Mouse (Mus musculus) frontal cortex, postnatal 10 days (tissue): ENCODE data around the gene C1qc.

Experiments used
- DNase-seq, 2 experiments: peaks; one replicate each; pipeline ENCODE4 v3.0.0; 2022; ENCODE audit warnings: low spot score in 2 of 2, mixed read lengths in 1 of 2

The C1qc gene

DNA sequence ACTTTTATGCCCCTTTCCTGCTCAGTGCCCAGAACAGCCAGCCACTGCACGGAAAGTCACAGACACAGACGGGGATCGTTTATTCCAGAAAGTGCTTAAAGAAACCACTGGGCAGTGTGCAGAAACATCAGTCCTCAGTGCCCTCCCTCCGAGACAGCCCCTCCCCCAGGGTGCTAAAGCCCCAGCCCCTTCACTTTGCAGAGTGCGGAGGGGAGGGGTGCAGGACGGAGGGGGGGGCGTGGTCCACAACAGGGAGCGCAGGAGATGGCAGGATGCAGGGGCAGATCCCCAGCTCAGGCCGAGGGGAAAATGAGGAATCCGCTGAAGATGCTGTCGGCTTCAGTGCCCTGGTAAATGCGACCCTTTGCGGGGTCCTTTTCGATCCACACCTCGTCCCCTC, 3.0 kb upstream of the C1qc start:
- DNase-seq, result no peak

DNA sequence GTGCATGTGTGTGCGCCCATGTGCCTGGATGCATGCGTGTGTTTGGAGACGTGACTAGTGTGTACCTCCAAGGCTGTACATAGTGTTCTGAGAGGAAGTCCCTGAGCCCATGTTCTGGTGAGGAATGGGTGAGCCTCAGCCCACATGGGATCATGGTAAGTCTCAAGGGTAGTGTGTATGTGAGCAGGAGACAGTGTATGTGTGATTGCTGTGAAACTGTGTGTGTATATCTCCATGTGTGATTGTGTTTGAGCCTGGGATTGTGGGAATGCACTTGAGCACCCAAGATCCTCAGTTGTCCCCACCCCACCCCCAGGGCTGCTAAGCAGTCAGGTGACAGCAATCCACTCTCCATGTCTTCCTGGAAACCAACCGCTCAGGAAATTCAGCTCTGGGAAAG, 2.0 kb upstream of the C1qc start:
- no peak for DNase-seq

GRCm38 (mm10) chr4:136893691-136894543, 1.1 kb upstream of the C1qc start:
- peak in 1 of 2 experiments; percentile 68 for DNase-seq

GRCm38 (mm10) chr4:136892371-136892770, 494 bp downstream of the C1qc start:
- DNase-seq, result no peak

DNA sequence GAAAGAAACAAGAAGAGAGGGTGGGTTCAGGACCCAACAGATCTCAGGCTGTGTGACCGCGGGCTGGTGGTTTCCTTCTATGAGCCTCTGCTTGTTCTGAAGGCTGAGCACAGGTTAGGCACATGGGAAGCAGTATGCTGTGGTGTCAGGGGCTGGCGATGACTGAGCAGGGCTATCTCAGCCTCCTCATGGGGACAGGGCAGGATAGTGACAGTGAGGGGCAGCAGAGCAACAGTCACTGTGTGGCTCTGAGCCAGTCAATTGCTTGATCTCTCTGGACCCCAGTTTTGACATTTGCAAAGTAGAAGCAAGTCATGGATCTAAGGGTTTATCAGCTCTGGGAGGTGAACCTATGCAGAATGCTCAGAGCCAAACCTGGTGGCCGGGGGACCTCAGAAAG, 1.8 kb downstream of the C1qc start:
- no peak for DNase-seq

DNA sequence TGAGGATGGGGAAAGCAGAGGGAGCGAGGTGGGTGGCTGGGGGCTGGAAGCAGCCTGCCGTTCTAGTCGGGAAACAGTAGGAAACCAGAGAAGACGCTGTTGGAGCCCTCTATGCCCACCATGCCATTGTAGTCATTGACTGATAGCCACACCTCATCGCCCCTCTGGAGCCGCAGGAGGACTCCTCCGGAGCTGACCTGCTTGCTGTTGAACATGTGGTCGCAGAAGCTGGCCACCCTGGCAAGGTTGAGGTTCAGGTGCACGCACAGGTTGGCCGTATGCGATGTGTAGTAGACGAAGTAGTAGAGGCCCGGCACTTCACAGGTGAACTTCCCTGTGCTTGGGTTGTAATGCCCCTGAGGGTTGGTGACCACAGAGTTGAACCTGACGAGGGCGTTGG, 2.9 kb downstream of the C1qc start:
- DNase-seq, result no peak

DNA sequence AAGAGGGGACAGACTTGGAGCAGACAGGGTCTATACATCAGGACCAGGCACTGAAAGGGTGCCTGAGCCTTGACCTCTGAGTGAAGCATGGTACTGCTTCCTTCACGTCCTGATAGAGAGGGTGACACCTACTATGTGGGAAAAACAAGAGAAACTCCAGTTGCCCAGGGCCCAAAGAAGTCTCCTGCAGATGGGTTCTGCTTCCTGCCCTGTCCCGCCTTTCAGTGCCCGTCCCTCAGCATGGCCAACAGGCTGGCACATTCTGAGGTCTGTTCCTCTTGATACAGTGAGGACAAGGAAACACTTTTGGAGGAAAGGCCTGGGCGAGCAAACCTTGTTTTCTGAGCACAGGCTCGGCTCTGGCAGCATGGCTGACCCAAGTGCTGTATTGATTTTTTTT, 5.2 kb downstream of the C1qc start:
- DNase-seq, result no peak

DNA sequence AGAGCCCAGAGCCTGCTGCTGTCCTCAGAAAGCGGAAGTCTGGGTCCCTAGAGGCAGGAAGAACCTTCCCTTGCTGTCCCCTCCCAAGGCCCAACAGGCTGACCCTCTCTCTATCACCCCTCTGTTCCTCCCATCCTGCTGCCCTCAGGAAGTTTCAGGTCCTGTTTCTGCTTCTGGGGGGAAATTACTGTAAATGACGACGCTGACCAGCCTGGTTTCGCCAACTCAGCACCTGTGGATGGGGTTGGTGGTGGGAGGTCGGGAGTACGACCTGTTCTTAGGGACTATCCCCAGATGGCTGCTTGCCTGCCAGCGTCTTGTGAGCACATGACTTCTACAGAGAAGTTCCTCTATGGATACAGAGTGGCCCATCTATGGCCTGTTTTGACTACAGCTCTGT, 6.8 kb downstream of the C1qc start, which contains the start of gene C1qb:
Gene C1qb (minus strand): TSS at position 87 of the 400 bp plus-strand sequence.
- DNase-seq, result no peak

DNA sequence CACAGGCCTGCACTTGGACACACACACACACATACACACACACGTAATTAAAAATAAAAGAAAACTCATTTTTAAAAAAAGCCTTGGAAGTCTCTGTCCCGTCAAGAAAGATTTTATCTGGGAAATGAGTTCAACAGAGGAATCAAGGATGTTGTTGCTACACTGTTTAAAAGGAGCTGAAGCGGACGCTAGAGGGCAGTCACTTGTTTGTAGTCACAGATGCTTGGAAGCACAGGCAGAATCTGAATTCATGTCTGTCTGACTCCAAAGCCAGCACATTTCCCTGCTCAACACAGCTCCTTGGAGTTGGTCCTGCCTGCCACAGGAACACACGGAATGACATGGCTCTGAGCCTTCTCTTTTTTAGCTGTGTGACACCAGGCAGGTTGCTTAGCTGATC, 14.3 kb downstream of the C1qc start:
- DNase-seq, result no peak

GRCm38 (mm10) chr4:136878171-136878570, 14.7 kb downstream of the C1qc start:
- no peak for DNase-seq

DNA sequence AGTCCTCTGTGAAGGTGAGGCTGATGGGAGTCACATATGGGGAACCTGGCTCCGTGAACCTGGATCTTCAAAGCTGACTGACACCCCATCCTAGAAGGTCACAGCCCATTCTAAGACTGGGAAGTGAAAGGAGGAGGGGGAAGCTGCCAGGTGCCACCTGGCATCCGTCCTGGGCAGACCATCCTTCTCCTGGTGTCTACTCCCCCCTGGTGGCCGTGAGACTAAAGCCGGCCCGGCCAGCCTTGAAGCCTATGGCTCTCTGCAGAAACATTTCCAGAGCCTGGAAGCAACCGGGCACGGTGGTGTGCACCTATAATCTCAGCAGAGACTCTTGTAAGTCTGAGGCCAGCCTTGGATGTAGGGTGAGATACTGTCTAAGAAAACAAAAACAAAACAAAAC, 15.9 kb downstream of the C1qc start:
- peak in 1 of 2 experiments; percentile 50 for DNase-seq

DNA sequence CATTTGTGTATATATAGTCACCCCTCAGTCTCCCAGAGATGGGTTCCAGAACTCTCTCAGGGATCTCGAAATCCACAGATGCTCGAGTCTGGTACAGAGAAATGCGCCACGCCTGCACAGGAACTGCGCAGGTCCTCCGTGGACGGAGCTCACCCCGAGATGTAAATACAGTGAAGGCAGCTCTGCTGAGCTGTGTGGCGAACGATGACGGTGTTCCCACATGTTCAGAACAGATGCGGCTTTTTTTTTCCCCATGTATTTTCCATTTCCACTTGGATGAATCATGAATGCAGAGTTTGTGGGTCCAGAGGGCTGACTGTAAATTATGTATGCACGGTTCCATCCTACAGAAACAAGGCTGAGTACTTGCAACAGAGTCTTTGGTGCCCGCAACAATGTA, 17.9 kb downstream of the C1qc start:
- DNase-seq, result no peak

DNA sequence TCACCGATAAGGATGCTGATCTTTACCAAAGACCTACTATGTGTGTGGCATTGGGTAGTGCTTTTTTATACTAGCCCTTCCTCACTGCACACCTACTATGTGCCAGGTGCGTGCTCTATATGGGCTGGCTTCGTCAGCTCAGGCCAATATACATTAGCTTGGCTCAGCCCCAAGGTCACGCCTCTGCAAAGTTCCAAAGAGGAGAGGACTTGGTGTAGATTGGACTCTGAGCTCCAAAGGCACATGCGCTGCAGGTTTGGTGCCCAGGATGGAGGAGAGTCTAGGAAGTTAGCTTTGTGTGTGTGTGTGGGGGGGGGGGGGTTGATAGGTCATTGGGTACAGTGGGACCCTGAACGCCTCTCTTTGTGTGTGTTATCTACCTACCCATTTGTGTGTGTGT, 24.5 kb downstream of the C1qc start:
- no peak for DNase-seq

GRCm38 (mm10) chr4:136867690-136868345, 25.0 kb downstream of the C1qc start:
- no peak for DNase-seq

DNA sequence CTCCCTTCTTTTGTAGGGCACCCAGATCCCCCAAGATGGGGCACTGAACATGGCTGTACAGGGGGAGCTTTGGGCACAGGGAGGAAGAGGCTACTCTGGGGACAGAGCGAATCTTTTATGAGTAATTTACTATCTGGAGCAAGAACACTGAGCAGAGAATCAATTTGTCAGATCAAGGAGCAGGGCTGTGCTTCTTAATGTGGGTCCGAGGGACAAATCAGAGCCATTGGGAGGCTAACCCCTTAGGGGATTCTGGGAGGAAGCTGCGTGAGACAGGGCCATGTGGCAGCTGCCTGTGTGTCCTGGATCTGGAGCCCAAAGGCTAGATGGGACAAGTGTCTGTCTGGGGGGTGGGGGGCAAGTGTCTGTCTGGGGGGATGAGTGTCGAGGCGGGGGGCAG, 27.3 kb downstream of the C1qc start:
- no peak for DNase-seq

- no peak for DNase-seq
Observed at GRCm38 (mm10) chr4:136864751-136865470, 28.0 kb downstream of the C1qc start.

DNA sequence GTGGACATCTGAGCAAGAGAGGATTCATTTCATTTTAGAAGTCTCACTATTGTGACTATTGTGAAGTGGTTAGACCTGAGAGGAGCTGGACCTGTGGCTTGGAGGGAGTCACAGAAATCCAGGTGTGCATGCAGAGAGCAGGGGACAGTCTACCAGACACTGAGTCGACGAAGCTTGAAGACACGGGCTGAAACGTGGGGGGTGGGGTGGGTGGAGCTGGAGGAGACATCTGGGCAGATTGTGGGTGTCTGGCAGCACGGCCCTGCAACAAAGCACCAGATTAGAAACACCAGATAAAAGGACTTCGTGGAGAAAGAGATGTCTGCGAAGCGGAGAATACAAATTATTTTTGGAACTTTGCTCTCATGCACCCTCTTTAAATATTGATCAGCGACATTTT, 29.3 kb downstream of the C1qc start:
- DNase-seq, result no peak

DNA sequence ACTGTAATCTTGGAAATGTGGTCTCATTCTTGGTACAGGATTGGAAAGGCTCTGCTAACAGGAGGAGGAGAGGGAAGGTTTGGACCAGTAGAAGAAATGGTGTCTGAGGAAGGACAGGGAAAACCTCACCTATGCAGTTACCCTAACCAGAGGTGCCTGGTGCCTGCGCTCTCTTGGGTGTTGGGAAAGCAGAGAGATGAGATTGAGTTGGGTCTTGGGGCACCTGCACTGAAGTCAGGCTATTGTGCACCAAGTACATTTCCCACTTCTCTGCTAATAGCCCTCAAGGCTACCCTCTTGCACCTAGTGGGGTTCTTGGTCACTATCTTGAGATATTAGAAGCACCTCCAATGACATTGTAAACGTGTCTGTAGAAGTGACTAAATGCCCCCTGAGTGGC, 30.5 kb downstream of the C1qc start:
- no peak for DNase-seq

- no peak for DNase-seq
Observed at GRCm38 (mm10) chr4:136861806-136862205, 31.1 kb downstream of the C1qc start.

DNA sequence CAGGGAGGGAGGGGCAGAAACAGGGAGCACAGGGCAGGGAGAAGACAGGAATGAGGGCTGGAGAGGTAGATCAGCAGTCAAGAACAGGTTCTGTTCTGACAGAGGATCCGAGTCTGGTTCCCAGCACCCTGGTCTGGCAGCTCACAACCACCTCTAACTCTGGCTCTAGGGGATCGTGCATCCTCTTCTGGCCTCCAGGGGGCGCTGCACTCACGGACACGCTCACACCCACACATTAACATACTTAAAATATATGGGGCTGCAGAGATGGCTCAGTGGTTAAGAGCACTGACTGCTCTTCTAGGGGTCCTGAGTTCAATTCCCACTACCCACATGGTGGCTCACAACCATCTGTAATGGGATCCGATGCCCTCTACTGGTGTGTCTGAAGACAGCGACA, 32.8 kb downstream of the C1qc start:
- no peak for DNase-seq

DNA sequence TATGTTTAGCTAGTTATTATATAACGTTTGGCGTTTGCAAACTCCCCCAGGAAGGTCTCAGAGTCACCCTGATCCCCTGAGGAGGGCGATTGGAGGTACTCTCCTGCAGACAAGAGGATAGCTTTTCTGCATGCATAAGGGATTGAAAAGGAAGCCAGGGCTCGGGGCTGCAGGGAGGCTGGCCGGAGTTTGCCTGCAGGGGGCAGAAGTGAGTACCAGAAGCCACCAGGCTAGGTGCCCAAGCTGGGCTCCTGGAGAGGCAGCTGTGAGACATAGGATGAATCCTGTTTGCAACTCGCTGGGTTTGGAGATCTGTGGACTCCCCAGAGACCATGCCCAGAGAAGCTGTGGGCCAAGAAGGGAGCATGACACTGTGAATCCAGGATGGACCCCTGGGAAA, 37.8 kb downstream of the C1qc start:
- DNase-seq, result no peak

DNA sequence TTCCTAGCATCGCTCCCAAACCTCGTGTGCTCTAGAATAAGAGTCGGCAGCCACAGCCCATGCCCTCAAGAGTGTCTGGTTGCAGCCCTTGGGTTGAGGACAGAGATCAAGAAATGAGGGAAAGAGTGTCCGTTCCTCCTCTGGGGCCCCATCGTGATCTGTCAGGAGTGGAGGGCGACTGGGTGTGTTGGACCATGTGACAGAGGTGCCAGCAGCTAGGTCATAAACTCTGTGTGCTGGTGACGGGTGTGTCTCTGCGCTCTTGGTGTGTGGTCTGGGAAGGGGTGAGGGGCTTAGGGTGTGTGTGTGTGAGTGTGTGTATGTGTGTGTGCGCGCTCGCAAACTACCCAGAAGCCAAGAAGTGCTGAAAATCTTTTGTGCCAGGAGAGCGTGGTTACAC, 39.9 kb downstream of the C1qc start:
- DNase-seq, result no peak

GRCm38 (mm10) chr4:136852119-136852518, 40.7 kb downstream of the C1qc start:
- DNase-seq, result no peak
